Mouse (Mus musculus) limb, embryonic 14.5 days (tissue): ENCODE data around the gene Usp44. TPM values are rescaled to one million over a fixed set of nuclear protein-coding genes. Genes with fewer than 3 reads are reported as not detected.

Source experiments
- ATAC-seq: fragments of 200-750 bp; cut with Nextera tagmentation; 2 replicates; pipeline ENCODE4 v1.8.0; 2017; ENCODE audit warnings: low read depth, moderate number of reproducible peaks, moderate TSS enrichment; ENCODE audit not compliant: low FRiP score
- DNase-seq: peaks from one replicate; pipeline ENCODE4 v3.0.0-alpha.2; 2015; ENCODE audit warnings: low spot score
- H3K27ac ChIP-seq: fragments of 300-500 bp; sonication (generic); replicated peaks from 2 replicates; pipeline ENCODE4 v1.5.1; 2014; ENCODE audit warnings: low read depth, mild to moderate bottlenecking, low read length, moderate library complexity, mixed read lengths
- H3K27me3 ChIP-seq: fragments of 300-500 bp; sonication (generic); 2 replicates; pipeline ENCODE4 v1.6.1; 2014; ENCODE audit warnings: low read length, mixed read lengths; ENCODE audit not compliant: control insufficient read depth, insufficient read depth
- H3K36me3 ChIP-seq: fragments of 300-500 bp; sonication (generic); 2 replicates; pipeline ENCODE4 v1.6.1; 2014; ENCODE audit warnings: mild to moderate bottlenecking, low read length, moderate library complexity, mixed read lengths; ENCODE audit not compliant: control insufficient read depth, insufficient read depth
- H3K4me1 ChIP-seq: fragments of 300-500 bp; sonication (generic); 2 replicates; pipeline ENCODE4 v1.6.1; 2014; ENCODE audit warnings: antibody characterized with exemption, low read length, mixed read lengths; ENCODE audit not compliant: control insufficient read depth, insufficient read depth
- H3K4me2 ChIP-seq: fragments of 300-500 bp; sonication (generic); replicated peaks from 2 replicates; pipeline ENCODE4 v1.6.1; 2014; ENCODE audit warnings: low read depth, mild to moderate bottlenecking, low read length, moderate library complexity; ENCODE audit not compliant: severe bottlenecking
- H3K4me3 ChIP-seq: fragments of 300-500 bp; sonication (generic); replicated peaks from 2 replicates; pipeline ENCODE4 v1.5.1; 2014; ENCODE audit warnings: low read length
- H3K9ac ChIP-seq: fragments of 300-500 bp; sonication (generic); 2 replicates; pipeline ENCODE4 v1.6.1; 2014; ENCODE audit warnings: mild to moderate bottlenecking, low read depth, low read length, moderate library complexity; ENCODE audit not compliant: severe bottlenecking
- H3K9me3 ChIP-seq: fragments of 300-500 bp; sonication (generic); 2 replicates; pipeline ENCODE4 v1.6.1; 2016; ENCODE audit warnings: low read length; ENCODE audit not compliant: control insufficient read depth
- POLR2A ChIP-seq: fragments of 200-500 bp; IDR thresholded peaks from 2 replicates; pipeline ENCODE4 v1.8.0; 2012; ENCODE audit warnings: inconsistent platforms, mild to moderate bottlenecking, moderate library complexity, borderline replicate concordance; ENCODE audit not compliant: insufficient read depth, insufficient read length; ENCODE audit errors: extremely low read depth
- WGBS: fragments of 180-500 bp; shearing (Covaris S2); extraction: QIAGEN DNeasy Blood & Tissue Kit; methylation state at CpG from one replicate; pipeline ENCODE4 v1.1.7; 2014; 5-methylcytosine and 5-hydroxymethylcytosine counted together
- polyA plus RNA-seq, 2 experiments: library from polyadenylated mRNA; depleted of rRNA in 1 of 2; stranded (reverse) in 1 of 2; unstranded in 1 of 2; fragments of >200 nt; fragmentation: Nextera tagmentation in 1 of 2; extraction: Ambion mirVana in 1 of 2; gene quantifications; 2 replicates each; pipeline versions ENCODE4 v1.2.1 to v1.2.3; 2012 to 2014

Gene Usp44
- polyA plus RNA-seq, 2 experiments, result 0.70 to 1.1 TPM

DNA sequence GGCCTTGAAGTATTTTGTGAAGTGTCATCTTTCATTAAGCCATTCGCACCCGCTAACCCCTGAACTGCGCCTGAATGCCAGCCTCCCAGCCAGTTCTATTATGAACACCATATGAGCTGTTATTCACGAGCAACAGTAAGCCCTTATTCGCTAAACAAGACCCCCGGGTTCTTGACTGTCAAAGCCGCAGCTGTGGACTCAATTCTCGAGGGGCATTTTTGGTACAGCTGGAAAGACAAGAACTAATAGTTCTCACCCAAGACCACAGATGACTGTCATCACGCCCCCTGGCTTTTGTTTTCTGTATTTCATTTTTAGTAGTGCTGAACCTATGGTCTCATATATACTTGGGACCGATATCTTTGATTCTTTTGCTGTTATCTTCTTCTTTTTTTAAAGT, 17.6 kb upstream of the Usp44 start:
- peak; percentile 56; the same call in 1 of the 2 replicates for ATAC-seq
- no peak overlapping the region for H3K4me2 ChIP-seq
- TF ChIP-seq POLR2A, result no peak

DNA sequence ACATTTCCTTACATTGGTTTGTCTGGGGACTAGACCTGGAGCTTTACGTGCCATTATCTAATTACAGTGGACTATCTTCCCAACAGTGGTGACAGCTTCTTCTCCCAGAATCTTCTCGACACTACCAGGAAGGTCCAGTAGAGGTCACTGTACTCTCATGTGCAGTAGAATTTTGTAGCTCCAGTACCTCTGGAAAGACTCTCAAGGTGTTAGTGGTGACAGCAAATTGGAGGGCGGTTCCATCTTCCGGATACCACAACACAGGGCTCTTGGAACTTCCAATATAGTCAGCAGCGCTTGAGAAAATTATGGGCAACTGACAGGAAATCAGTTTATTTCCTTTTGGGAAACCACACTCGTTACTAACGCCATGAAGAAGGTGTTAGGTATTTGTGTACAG, 12.7 kb upstream of the Usp44 start:
- no peaks in the 10 kb centered on the region for H3K27me3 ChIP-seq
- H3K9ac ChIP-seq, result no peak overlapping the region
- no peaks in the 10 kb centered on the region for H3K4me1 ChIP-seq
- peak; percentile 70 for DNase-seq
- H3K4me2 ChIP-seq, result no peak overlapping the region
- H3K36me3 ChIP-seq, result no peaks in the 10 kb centered on the region
- ATAC-seq, result no peak
- no peak overlapping the region for H3K27ac ChIP-seq
- no peak overlapping the region for H3K4me3 ChIP-seq
- no peaks in the 10 kb centered on the region for H3K9me3 ChIP-seq
- 24% methylated on average over 7 of the region's 7 CpGs for WGBS
- TF ChIP-seq POLR2A, result no peak

More for the DNA sequence above, 17.6 kb upstream of the Usp44 start:
- Histone ChIP-seq H3K9me3 (no peaks in the 10 kb centered on the region), H3K4me1 (no peaks in the 10 kb centered on the region), H3K36me3 (no peaks in the 10 kb centered on the region), H3K9ac (no peak overlapping the region), H3K27ac (no peak overlapping the region), H3K27me3 (no peaks in the 10 kb centered on the region), H3K4me3 (no peak overlapping the region)
- WGBS, result 39% methylated on average over 10 of the region's 10 CpGs
- peak; percentile 62 for DNase-seq

GRCm38 (mm10) chr10:93829898-93830831, 1.2 kb upstream of the Usp44 start:
- no peak overlapping the region for H3K4me2 ChIP-seq
- H3K27ac ChIP-seq, result no peak overlapping the region
- H3K9me3 ChIP-seq, result no peaks in the 10 kb centered on the region
- no peaks in the 10 kb centered on the region for H3K36me3 ChIP-seq
- H3K4me1 ChIP-seq, result peaks cover 12% of the 10 kb centered on the region
- no peak for DNase-seq
- no peak overlapping the region for H3K9ac ChIP-seq
- peaks cover 52% of the 10 kb centered on the region for H3K27me3 ChIP-seq
- no peak for ATAC-seq
- no peak for TF ChIP-seq POLR2A
- H3K4me3 ChIP-seq, result no peak overlapping the region
- 34% methylated on average over 9 of the region's 9 CpGs for WGBS

DNA sequence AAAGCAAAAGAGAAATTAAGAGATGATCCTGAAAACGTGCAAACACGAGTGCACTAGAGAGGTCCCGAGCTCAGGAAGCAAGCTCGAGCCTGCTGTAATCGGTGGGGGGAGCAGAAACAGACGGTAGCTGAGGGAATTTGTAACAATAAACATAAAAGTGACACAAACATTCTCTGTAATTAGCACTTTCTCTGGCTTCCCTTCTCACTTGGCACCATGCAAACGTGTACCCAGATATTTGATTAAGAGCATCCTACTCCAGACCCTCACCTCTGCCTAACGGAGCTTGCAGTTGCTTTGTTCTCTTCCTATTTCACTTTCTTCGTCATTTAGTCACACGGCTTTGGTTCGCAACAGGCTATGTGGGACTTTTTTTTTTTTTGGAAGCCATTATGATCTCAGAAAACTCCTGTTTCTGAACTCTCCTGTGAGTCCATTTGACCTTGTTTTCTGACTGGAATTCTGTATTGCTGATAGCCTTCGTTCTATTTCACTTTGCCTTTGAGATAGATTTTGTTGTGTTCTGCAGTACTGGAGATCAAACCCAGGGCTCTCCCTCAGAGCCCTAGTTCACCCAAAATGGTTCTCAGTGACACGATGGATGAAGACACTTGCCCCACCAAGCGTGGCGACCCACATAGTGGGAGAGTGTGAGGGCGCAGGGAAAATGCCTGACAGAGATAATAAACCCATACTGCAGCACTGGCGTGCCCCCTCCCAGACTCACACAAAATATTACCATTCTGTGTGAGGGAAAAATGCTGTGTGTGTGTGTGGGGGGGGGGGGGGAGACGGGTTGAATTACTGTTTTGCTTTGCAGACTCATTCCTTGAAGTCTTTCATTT, 597 bp downstream of the Usp44 start:
- no peaks in the 10 kb centered on the region for H3K36me3 ChIP-seq
- H3K4me2 ChIP-seq, result peak overlapping the region; percentile 13; the same call in 1 of the 2 replicates
- peak overlapping the region; percentile 3; the same call in 1 of the 2 replicates for H3K4me3 ChIP-seq
- H3K9ac ChIP-seq, result no peak overlapping the region
- no peaks in the 10 kb centered on the region for H3K9me3 ChIP-seq
- peaks cover 12% of the 10 kb centered on the region for H3K4me1 ChIP-seq
- H3K27ac ChIP-seq, result no peak overlapping the region
- no peak for DNase-seq
- no peak for TF ChIP-seq POLR2A
- ATAC-seq, result no peak
- 5% methylated on average over 18 of the region's 18 CpGs for WGBS
- peaks cover 67% of the 10 kb centered on the region for H3K27me3 ChIP-seq

GRCm38 (mm10) chr10:93832811-93833210, 1.5 kb downstream of the Usp44 start:
- H3K36me3 ChIP-seq, result no peaks in the 10 kb centered on the region
- H3K4me1 ChIP-seq, result peaks cover 12% of the 10 kb centered on the region
- ATAC-seq (no peak), DNase-seq (no peak)
- no peak overlapping the region for H3K9ac ChIP-seq
- H3K4me2 ChIP-seq, result peak overlapping the region; percentile 99
- H3K9me3 ChIP-seq, result no peaks in the 10 kb centered on the region
- 28% methylated on average over 9 of the region's 9 CpGs for WGBS
- H3K27me3 ChIP-seq, result peaks cover 67% of the 10 kb centered on the region
- no peak overlapping the region for H3K27ac ChIP-seq
- no peak for TF ChIP-seq POLR2A
- no peak overlapping the region for H3K4me3 ChIP-seq
